Mouse (Mus musculus): ENCODE data around the gene Vwa8.

The Vwa8 gene

GRCm38 (mm10) chr14:79186976-79187375, 338.1 kb downstream of the Vwa8 start:
- DNase-seq, result no peak

- no peak for DNase-seq
Observed at GRCm38 (mm10) chr14:79196711-79197110, 347.9 kb downstream of the Vwa8 start.

- no peak for DNase-seq
Observed at GRCm38 (mm10) chr14:79198066-79198465, 349.2 kb downstream of the Vwa8 start.

- peak in 1 of 2 experiments; percentile 39 for DNase-seq
Observed at GRCm38 (mm10) chr14:79200133-79200891, 351.5 kb downstream of the Vwa8 start.

GRCm38 (mm10) chr14:79200892-79201285, 352.0 kb downstream of the Vwa8 start:
- DNase-seq, result peak; percentile 29 to 49

- DNase-seq, result no peak
Observed at GRCm38 (mm10) chr14:79202722-79203362, 354.0 kb downstream of the Vwa8 start.

GRCm38 (mm10) chr14:79203496-79204158, 354.8 kb downstream of the Vwa8 start:
- DNase-seq, result no peak

GRCm38 (mm10) chr14:79204866-79205265, 356.0 kb downstream of the Vwa8 start:
- DNase-seq, result no peak

GRCm38 (mm10) chr14:79206210-79206609, 357.4 kb downstream of the Vwa8 start:
- DNase-seq, result peak in 1 of 2 experiments; percentile 43

GRCm38 (mm10) chr14:79208468-79208867, 359.6 kb downstream of the Vwa8 start:
- no peak for DNase-seq

- no peak for DNase-seq
Observed at GRCm38 (mm10) chr14:79209813-79210212, 361.0 kb downstream of the Vwa8 start.

- no peak for DNase-seq
Observed at GRCm38 (mm10) chr14:79212380-79212991, 363.6 kb downstream of the Vwa8 start.

- no peak for DNase-seq
Observed at GRCm38 (mm10) chr14:79214129-79214528, 365.3 kb downstream of the Vwa8 start.

- no peak for DNase-seq
Observed at GRCm38 (mm10) chr14:79214660-79215249, 365.9 kb downstream of the Vwa8 start.

- DNase-seq, result no peak
Observed at GRCm38 (mm10) chr14:79216366-79216765, 367.5 kb downstream of the Vwa8 start.

GRCm38 (mm10) chr14:79223431-79224036, 374.7 kb downstream of the Vwa8 start:
- no peak for DNase-seq

- peak in 1 of 2 experiments; percentile 6 for DNase-seq
Observed at GRCm38 (mm10) chr14:79225458-79225857, 376.6 kb downstream of the Vwa8 start.

- DNase-seq, result peak in 1 of 2 experiments; percentile 1
Observed at GRCm38 (mm10) chr14:79226056-79226455, 377.2 kb downstream of the Vwa8 start.

GRCm38 (mm10) chr14:79226741-79227140, 377.9 kb downstream of the Vwa8 start:
- DNase-seq, result no peak

- DNase-seq, result no peak
Observed at GRCm38 (mm10) chr14:79227955-79228354, 379.1 kb downstream of the Vwa8 start.

- peak; percentile 75 to 80 for DNase-seq
Observed at GRCm38 (mm10) chr14:79231677-79232076, 382.8 kb downstream of the Vwa8 start.

GRCm38 (mm10) chr14:79233697-79234096, 384.8 kb downstream of the Vwa8 start:
- no peak for DNase-seq
